Mouse (Mus musculus) ovary, adult 2 months (tissue): Measurements from ENCODE around the gene Olfr1349. TPM values are rescaled to one million over a fixed set of nuclear protein-coding genes. Genes with fewer than 3 reads are reported as not detected.

Source experiments
- polyA plus RNA-seq: library from polyadenylated mRNA; depleted of rRNA; stranded (reverse); fragments of >200 nt; gene quantifications from 2 replicates; pipeline ENCODE4 v1.2.3, GENCODE M21; 2012; rRNA removed

The Olfr1349 gene
- 0.22 and 0.25 TPM in 2 replicates for polyA plus RNA-seq

DNA sequence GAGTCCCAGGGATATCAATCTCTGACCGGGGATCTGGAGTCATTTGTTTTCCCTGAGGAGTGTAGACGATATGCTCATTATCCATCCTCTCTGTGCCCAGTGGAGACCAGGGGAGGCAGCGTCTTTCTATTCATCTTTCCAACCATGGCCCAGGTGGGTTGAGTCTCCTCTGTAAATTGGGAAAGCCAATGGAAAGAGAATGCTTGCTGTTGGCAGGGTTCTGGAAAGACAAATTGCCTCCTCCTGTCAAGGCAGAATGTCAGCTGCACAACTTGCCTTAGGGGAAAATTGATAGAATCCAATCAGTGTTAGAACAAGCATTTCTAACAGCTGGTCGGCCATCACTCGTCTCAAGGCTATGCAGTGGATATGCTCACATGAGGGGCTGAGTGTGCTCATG lies at the start of gene Olfr1349:
Gene Olfr1349 (minus strand): TSS at position 101 of the 400 bp plus-strand sequence.

DNA sequence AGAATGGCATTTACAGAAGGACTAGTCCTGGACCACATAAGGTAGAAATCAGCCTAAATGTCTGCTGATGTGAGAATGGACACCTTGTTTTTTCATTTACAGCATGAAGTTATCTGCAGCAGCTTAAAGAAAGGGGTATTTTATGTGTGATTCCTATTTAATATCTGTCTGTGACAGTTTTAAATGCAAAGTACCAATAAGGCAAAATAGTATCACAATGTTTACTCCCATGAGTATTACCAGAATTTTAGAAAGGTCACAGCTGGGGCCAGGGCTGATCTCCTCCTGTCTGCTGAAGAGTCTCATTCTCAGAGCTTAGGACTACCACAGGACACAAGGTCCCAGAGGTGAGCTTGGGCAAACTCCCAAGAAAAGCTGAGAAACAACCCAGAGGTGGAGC lies 41.8 kb upstream of the Olfr1349 start, which contains the start of gene Olfr1350:
Gene Olfr1350 (plus strand): TSS at position 301 of the 400 bp plus-strand sequence.

DNA sequence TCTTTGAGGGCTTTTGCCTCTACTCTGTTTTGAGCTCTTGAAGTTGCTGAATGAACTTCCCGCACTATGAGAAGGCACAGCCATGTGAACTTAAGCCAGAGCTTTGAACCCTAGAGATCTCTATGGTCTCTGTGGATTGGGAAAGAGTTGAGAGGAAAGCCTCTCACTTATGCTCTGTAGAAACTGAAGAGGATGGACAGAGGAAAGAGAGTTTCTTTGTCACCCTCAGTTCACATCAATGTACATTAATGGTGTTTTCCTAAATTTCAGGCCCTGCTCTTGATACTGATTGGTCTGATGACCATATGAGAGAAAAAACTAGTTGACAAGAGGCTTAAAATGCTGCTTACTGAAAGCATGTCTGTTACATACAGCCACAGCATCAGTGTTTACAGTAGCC lies 14.1 kb downstream of the Olfr1349 start, which contains the start of gene Olfr1348:
Gene Olfr1348 (minus strand): TSS at position 101 of the 400 bp plus-strand sequence.

DNA sequence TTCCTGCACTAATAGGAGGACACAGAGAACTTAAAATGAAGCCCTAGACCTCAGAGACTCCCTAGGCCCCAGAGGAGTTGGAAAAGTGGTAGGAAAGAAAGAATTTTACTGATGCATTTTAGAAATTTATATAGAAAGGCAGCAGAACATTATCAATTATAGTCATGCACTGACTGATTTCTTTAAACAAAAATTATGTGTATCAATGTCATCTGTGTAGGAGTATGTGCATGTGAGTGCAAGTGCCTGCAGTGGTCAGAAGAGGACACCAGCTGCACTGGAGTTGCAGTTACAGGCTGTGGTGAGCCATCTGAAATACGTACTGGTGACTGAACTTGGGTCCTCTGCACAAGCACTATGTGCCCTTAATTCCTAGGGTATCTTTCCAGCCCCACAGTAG lies 23.1 kb downstream of the Olfr1349 start, which contains the start of gene Olfr1347:
Gene Olfr1347 (minus strand): TSS at position 101 of the 400 bp plus-strand sequence.

DNA sequence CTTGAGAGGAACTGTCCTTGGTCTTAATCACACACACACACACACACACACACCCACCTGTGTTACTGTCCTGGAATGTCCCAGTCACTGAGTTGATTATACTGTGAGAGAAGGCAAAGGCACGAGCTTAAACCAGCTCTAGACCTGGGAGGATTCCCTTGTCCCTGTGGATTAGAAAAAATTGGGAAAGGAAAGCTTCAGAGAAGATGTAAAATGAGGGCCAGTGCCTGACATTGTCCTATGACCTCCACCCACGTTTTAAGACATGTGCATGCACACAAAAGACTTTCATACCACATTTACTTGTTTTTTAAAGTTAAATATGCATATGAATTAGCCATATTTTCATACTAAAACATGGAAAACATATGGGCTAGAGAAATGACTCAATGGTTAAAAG lies 35.9 kb downstream of the Olfr1349 start, which contains the start of gene Olfr5:
Gene Olfr5 (minus strand): TSS at position 101 of the 400 bp plus-strand sequence.

DNA sequence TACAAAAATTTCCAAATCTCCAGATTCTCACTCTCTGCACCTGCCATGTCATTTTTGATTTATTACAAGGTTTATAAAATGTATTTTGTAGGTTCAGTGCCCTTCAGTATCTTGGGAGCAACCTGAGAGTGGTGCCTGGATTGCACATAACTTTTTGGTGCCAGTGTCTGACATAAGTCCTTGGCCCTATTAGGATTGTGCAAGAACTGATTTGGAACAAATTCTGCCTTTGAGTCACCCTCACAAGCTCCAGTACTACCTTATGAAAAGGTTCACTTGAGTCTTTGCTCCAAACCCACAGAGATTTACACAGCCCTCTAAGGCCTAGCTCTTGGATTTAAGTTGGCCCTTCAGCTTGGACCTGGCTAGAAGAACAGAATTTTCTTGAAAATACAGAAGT lies 55.8 kb downstream of the Olfr1349 start, which contains the start of gene Olfr1346:
Gene Olfr1346 (plus strand): TSS at position 151 of the 400 bp plus-strand sequence.

Other genes with a start within 250 kb of the Olfr1349 start
- gene Zfp667, start 236.4 kb downstream of the Olfr1349 start, polyA plus RNA-seq: 0.72 and 1.4 TPM in 2 replicates
- 2.6 and 2.8 TPM in 2 replicates for gene Zfp583, start 191.7 kb downstream of the Olfr1349 start, polyA plus RNA-seq
- gene Gm3854, start 179.2 kb downstream of the Olfr1349 start, polyA plus RNA-seq: 0.09 and 0.16 TPM in 2 replicates
- gene Zfp78, start 159.7 kb downstream of the Olfr1349 start, polyA plus RNA-seq: 0.20 and 0.37 TPM in 2 replicates
- 3.0 and 3.1 TPM in 2 replicates for gene Zfp28, start 139.7 kb downstream of the Olfr1349 start, polyA plus RNA-seq
- not detected in 2 replicates for gene Smim17, start 124.2 kb downstream of the Olfr1349 start, polyA plus RNA-seq
- not detected in 2 replicates for gene Gm20715, start 112.7 kb downstream of the Olfr1349 start, polyA plus RNA-seq
- 0.26 TPM in 1 of 2 replicates, not detected in the other for gene Olfr1344, start 84.3 kb downstream of the Olfr1349 start, polyA plus RNA-seq
- gene Olfr1336, start 66.8 kb downstream of the Olfr1349 start, polyA plus RNA-seq: not detected in 2 replicates
- gene Olfr1346, start 55.8 kb downstream of the Olfr1349 start, polyA plus RNA-seq: not detected in 2 replicates
- 0.14 TPM in 1 of 2 replicates, not detected in the other for gene Olfr5, start 36.0 kb downstream of the Olfr1349 start, polyA plus RNA-seq
- not detected in 2 replicates for gene Olfr1347, start 23.2 kb downstream of the Olfr1349 start, polyA plus RNA-seq
- gene Olfr1348, start 14.2 kb downstream of the Olfr1349 start, polyA plus RNA-seq: not detected in 2 replicates
- not detected in 2 replicates for gene Olfr1350, start 41.9 kb upstream of the Olfr1349 start, polyA plus RNA-seq
- gene Zim1, start 173.5 kb upstream of the Olfr1349 start, polyA plus RNA-seq: 0.09 TPM in 2 replicates
- gene Peg3, start 207.5 kb upstream of the Olfr1349 start, polyA plus RNA-seq: 2.6 and 3.6 TPM in 2 replicates
- gene Usp29, start 207.6 kb upstream of the Olfr1349 start, polyA plus RNA-seq: 0.14 and 0.21 TPM in 2 replicates